Mouse (Mus musculus): Measurements from ENCODE around the gene Gm4744.
"Not testable (repeated sequence)": the region's sequence is repeated elsewhere in the genome, so short reads cannot be mapped to it uniquely, and the experiment has no call there.

Gene Gm4744

DNA sequence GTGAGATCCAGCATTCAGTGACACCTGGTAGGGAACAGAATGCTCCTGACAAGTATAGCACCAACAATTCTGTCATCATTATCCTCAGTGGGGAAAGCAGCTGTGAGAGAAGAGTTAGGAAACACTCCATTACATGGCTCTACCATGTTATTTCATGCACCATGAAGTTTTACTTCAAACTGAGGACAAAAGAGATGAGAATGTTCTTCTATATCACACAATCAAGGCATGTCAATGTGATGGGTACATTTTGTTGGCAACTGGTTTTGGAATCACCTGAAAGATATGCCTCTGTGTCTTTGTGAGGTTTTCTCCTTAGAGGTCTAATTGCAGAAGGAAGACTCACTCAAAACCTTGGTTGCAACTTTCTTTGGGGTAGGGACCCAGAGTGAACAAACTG is at the start of gene Gm4744:
Gm4744 (minus strand) TSS at position 101 of the 400 bp plus-strand sequence.
- DNase-seq (ENCODE audit: low read depth, low spot score), result no peak

DNA sequence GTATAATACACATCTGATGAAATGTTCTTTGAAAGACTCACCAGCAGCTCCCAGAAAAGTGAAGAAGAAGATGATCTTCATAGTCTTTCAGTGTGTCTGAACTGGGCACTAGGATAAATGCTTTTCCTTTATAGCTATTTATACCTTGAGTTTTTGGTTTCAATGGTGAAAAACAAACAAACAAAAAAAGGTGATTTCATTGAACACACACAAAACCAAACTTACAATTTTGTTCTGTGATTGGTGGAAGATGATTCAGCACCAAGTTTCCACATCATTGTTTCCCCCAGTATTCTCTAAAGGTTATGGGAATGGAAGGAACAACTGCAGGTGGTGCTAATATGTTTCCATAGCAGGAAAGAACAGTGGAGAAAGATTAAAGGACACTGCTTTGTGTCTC is 47.7 kb upstream of the Gm4744 start, which contains the start of gene Gm2663:
Gm2663 (minus strand) TSS at position 101 of the 400 bp plus-strand sequence.
- DNase-seq (ENCODE audit: low read depth, low spot score), result not testable (repeated sequence)

DNA sequence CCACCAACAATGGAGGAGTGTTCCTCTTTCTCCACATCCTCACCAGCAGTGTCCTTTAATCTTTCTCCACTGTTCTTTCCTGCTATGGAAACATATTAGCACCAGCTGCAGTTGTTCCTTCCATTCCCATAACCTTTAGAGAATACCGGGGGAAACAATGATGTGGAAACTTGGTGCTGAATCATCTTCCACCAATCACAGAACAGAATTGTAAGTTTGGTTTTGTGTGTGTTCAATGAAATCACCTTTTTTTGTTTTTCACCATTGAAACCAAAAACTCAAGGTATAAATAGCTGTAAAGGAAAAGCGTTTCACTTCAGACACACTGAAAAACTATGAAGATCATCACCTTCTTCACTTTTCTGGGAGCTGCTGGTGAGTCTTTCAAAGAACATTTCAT is 12.8 kb upstream of the Gm4744 start, which contains the start of gene 1810009J06Rik:
1810009J06Rik (plus strand) TSS at position 301 of the 400 bp plus-strand sequence.
- not testable (repeated sequence) for DNase-seq (ENCODE audit: low read depth, low spot score)

DNA sequence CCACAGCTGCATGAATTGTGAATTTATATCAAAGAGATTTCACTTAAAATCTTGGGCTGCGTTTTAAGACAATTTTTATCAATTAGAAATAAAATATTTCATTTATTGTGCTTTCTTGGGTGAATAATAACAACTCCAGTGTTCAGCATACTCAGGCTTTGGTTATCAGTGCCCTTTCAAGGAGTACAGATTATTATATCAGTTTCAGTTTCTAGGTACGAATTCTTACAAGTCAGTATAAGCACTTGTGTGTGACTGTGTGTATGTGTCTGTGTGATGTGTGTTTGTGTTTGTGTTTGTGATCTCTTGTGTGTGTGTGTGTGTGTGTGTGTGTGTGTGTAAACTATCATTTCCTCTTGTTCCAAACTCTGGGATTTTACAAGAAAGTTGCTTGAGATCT is 2.0 kb upstream of the Gm4744 start:
- DNase-seq (ENCODE audit: low read depth, low spot score), result no peak

DNA sequence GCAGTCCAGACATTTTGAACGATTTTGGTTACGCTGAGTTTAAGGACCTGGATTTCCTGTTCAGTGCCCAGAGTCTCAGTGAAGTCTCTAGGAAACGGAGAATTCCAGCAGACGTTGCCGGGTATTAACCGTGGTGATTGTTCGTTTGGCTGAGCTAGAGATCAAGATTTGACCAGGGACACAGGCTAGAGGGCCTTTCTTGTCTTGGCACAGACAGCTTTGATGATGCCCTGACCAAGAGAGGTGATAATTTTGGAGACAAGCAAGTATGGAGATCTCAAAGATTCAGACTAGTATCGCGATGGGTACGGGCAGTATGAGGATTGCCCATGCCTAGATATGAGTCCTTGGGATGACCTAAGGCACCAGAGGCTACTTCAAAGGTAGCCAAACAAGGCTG is 11.2 kb downstream of the Gm4744 start, which contains the start of gene 1700074P13Rik:
1700074P13Rik (minus strand) TSS at position 101 of the 400 bp plus-strand sequence.
- no peak for DNase-seq (ENCODE audit: low read depth, low spot score)

DNA sequence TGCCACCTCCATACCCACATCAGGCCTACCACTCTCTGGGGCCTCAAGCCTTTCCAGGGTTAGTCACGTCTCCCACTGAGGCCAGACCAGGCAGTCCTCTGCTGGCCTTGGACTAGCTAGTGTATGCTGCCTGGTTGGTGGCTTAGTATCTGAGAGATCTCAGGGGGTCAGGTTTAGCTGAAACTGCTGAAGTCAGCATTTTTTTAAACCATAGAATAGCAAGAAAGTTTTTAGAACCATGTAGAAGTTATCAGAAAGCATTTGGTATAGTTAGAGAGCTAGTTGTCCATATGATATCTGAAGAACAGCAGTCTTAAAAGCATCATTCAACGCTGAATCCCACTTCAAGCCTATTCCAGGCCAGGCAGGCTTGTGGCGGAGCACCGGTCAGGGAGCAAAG is 31.7 kb downstream of the Gm4744 start:
- DNase-seq (ENCODE audit: low read depth, low spot score), result no peak

DNA sequence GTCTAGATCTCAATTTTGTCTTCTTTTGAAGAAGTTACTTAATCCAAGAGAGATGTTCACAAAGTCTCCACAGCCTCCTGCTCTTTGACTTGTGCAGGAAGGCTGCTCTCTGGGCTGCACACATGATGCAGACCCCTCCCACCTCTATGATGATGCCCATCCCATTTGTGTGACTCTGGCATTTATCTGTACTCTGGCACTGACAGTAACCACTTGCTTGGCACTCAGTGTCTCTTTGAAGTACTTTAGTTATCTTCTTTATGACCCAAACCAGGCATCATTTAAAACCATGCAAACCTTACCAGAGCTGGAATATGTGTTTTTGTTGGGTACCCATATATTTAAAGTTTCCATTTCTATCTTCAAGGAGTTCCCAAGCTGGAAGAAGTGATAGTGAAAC is 51.4 kb downstream of the Gm4744 start, which contains the start of gene Prss58:
Prss58 (minus strand) TSS at position 101 of the 400 bp plus-strand sequence.
- DNase-seq (ENCODE audit: low read depth, low spot score), result no peak

Measured in retina, postnatal 7 days (tissue).